Mouse (Mus musculus): ENCODE measurements around the gene Upp2. TPM values are rescaled to one million over a fixed set of nuclear protein-coding genes. Genes with fewer than 3 reads are reported as not detected.

Gene Upp2
- polyA plus RNA-seq, 1 experiment from 2014 or later, result 8.5 TPM

DNA sequence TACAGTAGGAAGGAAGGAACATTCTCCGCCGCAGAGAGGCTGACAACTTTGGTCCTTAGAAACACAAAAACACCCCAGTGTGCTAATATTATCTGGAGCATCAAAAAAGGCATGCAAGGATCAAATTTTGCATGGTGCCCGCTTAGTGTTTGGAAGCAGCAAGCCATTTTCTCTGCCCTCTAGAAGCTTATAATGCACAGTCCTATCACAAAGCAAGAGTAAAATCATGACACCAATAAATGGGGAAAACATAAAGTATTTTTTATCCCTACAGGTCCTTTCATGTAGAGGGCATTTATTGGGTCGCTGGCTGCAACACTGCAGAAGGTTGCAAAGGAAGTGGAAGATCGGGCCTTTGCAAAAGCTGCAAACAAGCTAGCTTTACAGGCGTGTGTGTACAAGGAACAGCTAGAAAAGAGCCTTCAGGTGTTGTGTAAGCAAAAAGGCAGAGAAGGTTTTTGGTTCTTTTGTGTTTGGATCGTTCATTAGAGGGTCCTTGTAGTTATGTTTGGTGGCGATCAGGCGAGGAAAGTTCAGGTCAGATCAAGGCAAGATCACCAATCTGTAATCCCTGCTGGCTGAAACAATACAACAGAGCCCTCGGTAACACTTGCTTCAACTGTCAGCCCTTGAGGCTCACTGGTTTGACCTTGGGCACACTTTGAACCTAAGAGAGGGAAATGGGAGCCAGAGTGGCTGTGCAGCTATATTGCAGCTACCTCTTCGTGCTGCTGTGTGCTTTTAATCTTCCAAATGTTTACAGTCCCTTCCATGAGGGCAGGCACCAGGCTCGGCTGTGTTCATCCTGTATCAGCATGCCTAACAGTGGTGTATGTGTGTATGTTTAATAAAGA, 995 bp downstream of the Upp2 start:
- Histone ChIP-seq H3K4me2 (replicated peaks; ENCODE audit: low read depth, low read length) (peak overlapping the region; percentile 61), H3K9ac (replicated peaks; ENCODE audit: low read length) (peak overlapping the region; percentile 91), H3K36me3 (ENCODE audit: insufficient read depth, low read length) (no peaks in the 10 kb centered on the region), H3K4me1 (ENCODE audit: insufficient read depth, low read length) (peaks cover 30% of the 10 kb centered on the region), H3K27ac (ENCODE audit: low read length) (peak overlapping the region; percentile 97), H3K27me3 (ENCODE audit: insufficient read depth, low read length) (no peaks in the 10 kb centered on the region), H3K9me3 (ENCODE audit: low read length) (no peaks in the 10 kb centered on the region), H3K4me3 (ENCODE audit: low read length) (peak overlapping the region; percentile 93)
- WGBS, result 7% methylated on average over 12 of the region's 12 CpGs
- 0 out of 2 replicates have a peak, but pooled peaks have one; percentile 5 for ATAC-seq (ENCODE audit: low FRiP score, low TSS enrichment)

DNA sequence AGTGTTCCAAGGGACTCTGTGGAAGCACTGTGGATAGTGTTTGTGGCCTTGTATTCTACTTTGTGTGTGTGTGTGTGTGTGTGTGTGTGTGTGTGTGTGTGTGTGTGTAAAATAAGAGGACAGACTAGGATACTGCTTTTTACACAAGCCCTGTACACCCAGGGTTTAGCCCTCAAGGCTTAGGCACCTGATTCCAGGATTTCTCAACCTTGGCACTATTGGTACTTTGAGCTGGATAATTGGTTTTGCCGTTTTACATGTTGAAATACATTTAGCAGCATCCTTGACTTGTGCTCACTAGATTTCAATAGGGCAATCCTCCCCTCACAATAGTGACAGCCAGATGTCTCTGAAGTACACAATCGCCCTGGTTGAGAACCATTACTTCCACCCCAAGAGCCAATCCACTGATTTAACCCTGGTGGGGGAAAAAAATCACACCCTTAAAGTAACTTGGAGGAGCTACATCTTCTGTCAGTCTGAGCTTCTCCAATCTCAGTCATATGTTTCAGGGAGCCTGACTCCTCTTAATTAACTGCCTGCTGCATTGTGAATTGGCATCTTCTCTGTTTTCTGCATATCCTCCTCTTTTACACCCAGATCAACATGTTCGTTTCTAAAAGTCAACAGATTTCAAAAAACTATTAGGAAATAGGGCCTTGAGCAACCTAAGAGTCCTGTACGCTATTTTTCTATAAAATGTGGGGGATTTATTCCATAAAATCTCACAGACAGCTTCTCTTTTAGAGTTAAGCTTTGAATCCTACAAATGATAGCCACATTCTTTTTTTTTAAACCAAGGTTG, 1.9 kb downstream of the Upp2 start:
- H3K4me2 ChIP-seq (replicated peaks; ENCODE audit: low read depth, low read length), result peak overlapping the region; percentile 61; the same call in 1 of the 2 replicates
- H3K27me3 ChIP-seq (ENCODE audit: insufficient read depth, low read length), result no peaks in the 10 kb centered on the region
- H3K9ac ChIP-seq (replicated peaks; ENCODE audit: low read length), result no peak overlapping the region
- H3K4me3 ChIP-seq (ENCODE audit: low read length), result no peak overlapping the region
- no peak for ATAC-seq (ENCODE audit: low FRiP score, low TSS enrichment)
- H3K27ac ChIP-seq (ENCODE audit: low read length), result no peak overlapping the region
- H3K36me3 ChIP-seq (ENCODE audit: insufficient read depth, low read length), result no peaks in the 10 kb centered on the region
- no peaks in the 10 kb centered on the region for H3K9me3 ChIP-seq (ENCODE audit: low read length)
- H3K4me1 ChIP-seq (ENCODE audit: insufficient read depth, low read length), result peaks cover 28% of the 10 kb centered on the region
- 71% methylated on average over 4 of the region's 4 CpGs for WGBS

DNA sequence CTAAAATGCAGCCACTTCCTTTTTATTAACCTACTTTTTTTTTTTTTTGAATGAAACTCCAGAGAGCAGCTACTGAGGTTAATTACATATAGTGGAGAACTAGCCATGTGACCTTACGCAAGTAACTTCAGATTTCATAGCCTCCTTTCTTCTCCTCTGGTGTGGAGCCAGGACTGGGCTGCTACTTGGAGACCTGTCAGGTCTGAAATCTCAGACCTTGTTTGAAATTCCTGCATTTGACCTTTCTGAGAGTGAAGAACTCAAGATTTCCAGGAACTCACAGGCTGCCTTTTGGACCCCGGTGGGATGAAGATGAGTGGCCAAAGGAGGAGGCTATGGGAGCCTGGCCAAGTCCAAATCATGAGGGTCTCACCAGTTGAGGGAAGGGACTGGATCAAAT, 7.1 kb downstream of the Upp2 start:
- Histone ChIP-seq H3K9ac (replicated peaks; ENCODE audit: low read length) (no peak overlapping the region), H3K4me1 (ENCODE audit: insufficient read depth, low read length) (no peaks in the 10 kb centered on the region), H3K36me3 (ENCODE audit: insufficient read depth, low read length) (no peaks in the 10 kb centered on the region), H3K4me2 (replicated peaks; ENCODE audit: low read depth, low read length) (no peak overlapping the region), H3K4me3 (ENCODE audit: low read length) (no peak overlapping the region), H3K9me3 (ENCODE audit: low read length) (no peaks in the 10 kb centered on the region), H3K27ac (ENCODE audit: low read length) (no peak overlapping the region), H3K27me3 (ENCODE audit: insufficient read depth, low read length) (no peaks in the 10 kb centered on the region)
- no peak for ATAC-seq (ENCODE audit: low FRiP score, low TSS enrichment)
- WGBS, result 84% methylated on average over 2 of the region's 2 CpGs

DNA sequence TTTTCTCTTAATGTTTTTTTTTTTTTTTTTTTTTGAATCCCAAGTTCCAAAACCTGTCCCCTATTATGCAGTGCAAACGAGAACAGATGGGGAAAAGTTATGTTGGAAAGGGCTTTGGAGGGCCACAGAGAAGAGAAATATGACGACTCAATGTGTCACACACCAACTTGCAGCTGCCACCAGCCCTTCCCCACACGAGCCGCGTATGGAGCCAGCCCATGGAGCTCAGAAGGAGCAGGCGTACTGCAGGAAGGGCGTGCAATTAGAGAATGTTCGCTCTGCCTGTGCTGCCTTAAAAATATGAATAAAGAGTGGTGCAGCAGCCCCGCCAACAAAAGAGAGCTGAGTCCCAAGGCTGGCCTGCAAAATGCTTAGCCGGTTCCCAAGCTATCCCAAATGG, 19.2 kb downstream of the Upp2 start:
- Histone ChIP-seq H3K27me3 (ENCODE audit: insufficient read depth, low read length) (no peaks in the 10 kb centered on the region), H3K4me1 (ENCODE audit: insufficient read depth, low read length) (peaks cover 5% of the 10 kb centered on the region; the same call in 1 of the 2 replicates), H3K4me3 (ENCODE audit: low read length) (no peak overlapping the region), H3K4me2 (replicated peaks; ENCODE audit: low read depth, low read length) (no peak overlapping the region), H3K27ac (ENCODE audit: low read length) (no peak overlapping the region), H3K9me3 (ENCODE audit: low read length) (no peaks in the 10 kb centered on the region; the same call in 1 of the 2 replicates), H3K9ac (replicated peaks; ENCODE audit: low read length) (no peak overlapping the region), H3K36me3 (ENCODE audit: insufficient read depth, low read length) (no peaks in the 10 kb centered on the region)
- ATAC-seq (ENCODE audit: low FRiP score, low TSS enrichment), result no peak
- 72% methylated on average over 10 of the region's 10 CpGs for WGBS

DNA sequence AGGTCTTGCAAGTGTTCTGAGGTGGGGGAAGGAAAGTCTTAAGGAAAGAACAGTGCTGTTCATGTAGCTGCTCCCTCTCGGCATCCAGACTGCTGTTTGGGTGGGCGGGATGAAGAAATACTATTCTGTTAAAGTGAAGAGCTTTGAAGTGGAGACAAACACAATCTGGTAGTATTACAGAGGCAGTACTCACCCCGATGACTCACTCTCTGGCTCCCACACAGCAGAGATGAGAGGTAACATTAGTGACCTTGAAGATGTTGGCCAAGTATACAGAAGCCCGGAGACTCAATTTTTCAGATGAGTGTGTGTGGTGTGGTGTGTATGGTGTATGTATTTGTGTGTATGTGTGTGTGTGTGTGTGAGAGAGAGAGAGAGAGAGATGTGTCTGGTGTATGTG, 22.5 kb downstream of the Upp2 start:
- no peak overlapping the region for H3K4me2 ChIP-seq (replicated peaks; ENCODE audit: low read depth, low read length)
- no peak overlapping the region for H3K4me3 ChIP-seq (ENCODE audit: low read length)
- no peaks in the 10 kb centered on the region for H3K36me3 ChIP-seq (ENCODE audit: insufficient read depth, low read length)
- H3K27ac ChIP-seq (ENCODE audit: low read length), result 0 out of 2 replicates have a peak overlapping the region, but pooled peaks have one; percentile 14
- no peaks in the 10 kb centered on the region for H3K27me3 ChIP-seq (ENCODE audit: insufficient read depth, low read length)
- no peaks in the 10 kb centered on the region for H3K9me3 ChIP-seq (ENCODE audit: low read length)
- WGBS, result 31% methylated on average over 4 of the region's 4 CpGs
- ATAC-seq (ENCODE audit: low FRiP score, low TSS enrichment), result peak; percentile 54
- H3K9ac ChIP-seq (replicated peaks; ENCODE audit: low read length), result no peak overlapping the region
- H3K4me1 ChIP-seq (ENCODE audit: insufficient read depth, low read length), result peaks cover 5% of the 10 kb centered on the region; the same call in 1 of the 2 replicates

DNA sequence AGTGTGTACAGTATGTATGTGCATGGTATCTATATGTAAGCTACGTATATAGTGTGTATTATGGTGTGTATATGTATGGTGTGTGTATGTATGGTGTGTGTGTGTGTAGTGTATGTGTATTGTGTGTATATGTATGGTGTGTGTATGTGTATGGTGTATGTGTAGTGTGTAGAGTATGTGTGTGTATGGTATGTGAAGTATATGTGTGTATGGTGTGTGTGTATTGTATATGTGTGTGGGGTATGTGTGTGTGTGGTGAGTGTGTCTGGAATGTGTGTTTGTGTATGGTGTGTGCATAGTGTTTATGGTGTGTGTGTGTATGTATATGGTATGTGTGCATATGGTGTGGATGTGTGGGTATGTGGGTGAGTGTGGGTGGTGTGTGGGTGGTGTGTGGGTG, 23.0 kb downstream of the Upp2 start:
- Histone ChIP-seq H3K4me1 (ENCODE audit: insufficient read depth, low read length) (peaks cover 7% of the 10 kb centered on the region), H3K36me3 (ENCODE audit: insufficient read depth, low read length) (no peaks in the 10 kb centered on the region), H3K27me3 (ENCODE audit: insufficient read depth, low read length) (no peaks in the 10 kb centered on the region), H3K4me2 (replicated peaks; ENCODE audit: low read depth, low read length) (no peak overlapping the region), H3K9ac (replicated peaks; ENCODE audit: low read length) (no peak overlapping the region), H3K9me3 (ENCODE audit: low read length) (no peaks in the 10 kb centered on the region), H3K4me3 (ENCODE audit: low read length) (no peak overlapping the region), H3K27ac (ENCODE audit: low read length) (0 out of 2 replicates have a peak overlapping the region, but pooled peaks have one; percentile 14)
- 88% methylated on average over 1 of the region's 1 CpGs for WGBS
- no peak for ATAC-seq (ENCODE audit: low FRiP score, low TSS enrichment)

DNA sequence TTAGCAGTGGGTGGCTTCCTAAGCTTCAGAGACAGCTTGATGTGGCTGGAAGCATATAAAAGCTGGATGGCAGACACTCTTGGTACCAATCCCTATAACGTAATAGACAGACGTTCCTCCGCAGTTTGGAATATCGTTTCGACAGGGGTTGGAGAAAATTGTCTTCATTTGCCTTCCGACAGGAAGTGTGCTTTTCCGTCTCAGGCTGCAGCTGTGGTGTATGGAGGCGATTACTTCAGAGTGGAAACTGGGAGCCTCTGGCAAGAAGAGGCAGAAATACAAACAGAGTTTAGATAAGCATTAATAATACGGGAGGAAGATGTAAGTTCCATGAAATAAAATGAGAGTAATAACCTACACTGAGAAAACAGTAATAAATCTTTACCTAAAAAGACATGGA, 28.3 kb downstream of the Upp2 start:
- 49% methylated on average over 9 of the region's 9 CpGs for WGBS
- H3K9me3 ChIP-seq (ENCODE audit: low read length), result no peaks in the 10 kb centered on the region
- H3K4me1 ChIP-seq (ENCODE audit: insufficient read depth, low read length), result peaks cover 9% of the 10 kb centered on the region; the same call in 1 of the 2 replicates
- no peak overlapping the region for H3K4me2 ChIP-seq (replicated peaks; ENCODE audit: low read depth, low read length)
- no peak overlapping the region for H3K4me3 ChIP-seq (ENCODE audit: low read length)
- H3K36me3 ChIP-seq (ENCODE audit: insufficient read depth, low read length), result no peaks in the 10 kb centered on the region
- 0 out of 2 replicates have a peak overlapping the region, but pooled peaks have one; percentile 6 for H3K9ac ChIP-seq (replicated peaks; ENCODE audit: low read length)
- no peak for ATAC-seq (ENCODE audit: low FRiP score, low TSS enrichment)
- H3K27ac ChIP-seq (ENCODE audit: low read length), result peak overlapping the region; percentile 82
- no peaks in the 10 kb centered on the region for H3K27me3 ChIP-seq (ENCODE audit: insufficient read depth, low read length)

DNA sequence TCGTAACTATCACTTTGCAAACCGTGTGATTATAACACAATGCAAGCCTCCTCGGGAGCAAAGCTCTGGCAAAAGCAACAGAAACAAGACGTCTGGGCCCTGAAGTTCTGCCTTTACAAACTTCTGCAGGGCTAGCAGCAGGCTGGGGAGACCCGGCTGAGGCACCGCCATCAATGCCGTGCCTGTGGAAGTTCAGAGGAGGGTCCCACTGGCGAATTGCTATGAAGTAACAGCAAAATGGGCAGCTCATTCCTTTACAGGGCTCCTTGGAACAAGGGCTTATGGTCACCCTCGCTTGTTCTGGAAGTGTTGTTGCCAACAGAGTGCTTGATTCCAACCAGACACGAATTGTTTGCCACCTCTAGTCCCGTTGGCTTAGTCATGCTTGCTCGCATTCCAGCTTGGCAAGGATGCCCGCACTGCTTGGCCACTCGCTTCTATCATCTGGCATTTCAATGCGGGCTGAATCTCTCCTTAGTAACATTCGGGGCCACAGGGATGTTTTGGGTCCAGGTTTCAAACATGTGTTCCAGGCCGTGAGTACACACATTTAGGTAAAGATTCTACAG, 29.8 kb downstream of the Upp2 start:
- H3K4me3 ChIP-seq (ENCODE audit: low read length), result no peak overlapping the region
- no peak overlapping the region for H3K4me2 ChIP-seq (replicated peaks; ENCODE audit: low read depth, low read length)
- H3K27ac ChIP-seq (ENCODE audit: low read length), result no peak overlapping the region
- no peak overlapping the region for H3K9ac ChIP-seq (replicated peaks; ENCODE audit: low read length)
- H3K36me3 ChIP-seq (ENCODE audit: insufficient read depth, low read length), result no peaks in the 10 kb centered on the region
- H3K9me3 ChIP-seq (ENCODE audit: low read length), result no peaks in the 10 kb centered on the region
- 82% methylated on average over 17 of the region's 17 CpGs for WGBS
- ATAC-seq (ENCODE audit: low FRiP score, low TSS enrichment), result no peak
- H3K4me1 ChIP-seq (ENCODE audit: insufficient read depth, low read length), result peaks cover 9% of the 10 kb centered on the region; the same call in 1 of the 2 replicates
- H3K27me3 ChIP-seq (ENCODE audit: insufficient read depth, low read length), result no peaks in the 10 kb centered on the region

DNA sequence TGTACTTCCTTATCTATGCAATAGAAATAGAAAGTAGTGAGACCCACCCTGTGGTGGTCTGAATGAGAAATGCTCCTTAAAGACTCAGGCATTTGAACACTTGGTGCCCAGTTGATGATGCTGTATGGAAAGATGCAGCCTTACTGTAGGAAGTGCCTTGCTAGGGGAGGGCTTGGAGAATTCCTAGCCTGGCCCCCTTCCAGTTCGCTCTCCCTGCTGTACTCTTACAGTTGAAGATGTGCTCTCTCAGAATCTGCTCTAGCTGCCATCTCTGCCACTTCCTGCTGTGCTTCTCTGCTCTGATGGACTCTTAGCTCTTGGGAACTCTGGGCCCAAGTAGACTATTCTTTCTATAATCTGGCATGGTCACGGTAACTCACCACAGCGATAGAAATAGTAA, 30.5 kb downstream of the Upp2 start:
- Histone ChIP-seq H3K36me3 (ENCODE audit: insufficient read depth, low read length) (no peaks in the 10 kb centered on the region), H3K4me2 (replicated peaks; ENCODE audit: low read depth, low read length) (no peak overlapping the region), H3K4me3 (ENCODE audit: low read length) (no peak overlapping the region), H3K27ac (ENCODE audit: low read length) (no peak overlapping the region), H3K9ac (replicated peaks; ENCODE audit: low read length) (no peak overlapping the region), H3K4me1 (ENCODE audit: insufficient read depth, low read length) (peaks cover 9% of the 10 kb centered on the region; the same call in 1 of the 2 replicates), H3K27me3 (ENCODE audit: insufficient read depth, low read length) (no peaks in the 10 kb centered on the region), H3K9me3 (ENCODE audit: low read length) (no peaks in the 10 kb centered on the region)
- WGBS, result 94% methylated on average over 3 of the region's 3 CpGs
- ATAC-seq (ENCODE audit: low FRiP score, low TSS enrichment), result no peak
